Mouse (Mus musculus): Measurements from ENCODE around the gene Dact1. TPM values are rescaled to one million over a fixed set of nuclear protein-coding genes. Genes with fewer than 3 reads are reported as not detected.

Dact1 gene
- polyA plus RNA-seq, 1 experiment = 4.2 TPM

- no peak overlapping the region for H3K27ac ChIP-seq (ENCODE audit: insufficient read depth, low read depth, low read length)
- no peak overlapping the region for H3K4me3 ChIP-seq (ENCODE audit: low read depth, low read length)
- TF ChIP-seq CTCF (IDR thresholded peaks at IDR 0.05; ENCODE audit: extremely low read depth, insufficient read length, insufficient replicate concordance, low read depth, low read length) = no peak
- no peak for TF ChIP-seq POLR2A (IDR thresholded peaks at IDR 0.05; ENCODE audit: low read depth, low read length)
- no peaks in the 10 kb centered on the region for H3K27me3 ChIP-seq (ENCODE audit: control insufficient read depth, insufficient read depth, low read length)
- H3K4me1 ChIP-seq (ENCODE audit: control insufficient read depth, insufficient read depth, insufficient read length, low read length) = no peaks in the 10 kb centered on the region
- no peaks in the 10 kb centered on the region for H3K36me3 ChIP-seq (ENCODE audit: control insufficient read depth, insufficient read depth, low read length)
- 50% methylated on average over 6 of the region's 6 CpGs for WGBS
Measured at GRCm38 (mm10) chr12:71337896-71338463, 28.3 kb downstream of the Dact1 start.

- TF ChIP-seq POLR2A (IDR thresholded peaks at IDR 0.05; ENCODE audit: low read depth, low read length) (no peak), CTCF (IDR thresholded peaks at IDR 0.05; ENCODE audit: extremely low read depth, insufficient read length, insufficient replicate concordance, low read depth, low read length) (no peak)
- no peak overlapping the region for H3K27ac ChIP-seq (ENCODE audit: insufficient read depth, low read depth, low read length)
- WGBS = 57% methylated on average over 16 of the region's 16 CpGs
- H3K27me3 ChIP-seq (ENCODE audit: control insufficient read depth, insufficient read depth, low read length) = no peaks in the 10 kb centered on the region
- no peak overlapping the region for H3K4me3 ChIP-seq (ENCODE audit: low read depth, low read length)
- no peaks in the 10 kb centered on the region for H3K4me1 ChIP-seq (ENCODE audit: control insufficient read depth, insufficient read depth, insufficient read length, low read length)
- H3K36me3 ChIP-seq (ENCODE audit: control insufficient read depth, insufficient read depth, low read length) = no peaks in the 10 kb centered on the region
Measured at GRCm38 (mm10) chr12:71339142-71339848, 29.6 kb downstream of the Dact1 start.

GRCm38 (mm10) chr12:71342397-71342796, 32.7 kb downstream of the Dact1 start:
- Histone ChIP-seq H3K4me1 (ENCODE audit: control insufficient read depth, insufficient read depth, insufficient read length, low read length) (no peaks in the 10 kb centered on the region), H3K4me3 (ENCODE audit: low read depth, low read length) (no peak overlapping the region; the same call in 1 of the 2 replicates), H3K27me3 (ENCODE audit: control insufficient read depth, insufficient read depth, low read length) (no peaks in the 10 kb centered on the region), H3K27ac (ENCODE audit: insufficient read depth, low read depth, low read length) (no peak overlapping the region), H3K36me3 (ENCODE audit: control insufficient read depth, insufficient read depth, low read length) (no peaks in the 10 kb centered on the region)
- no peak for TF ChIP-seq CTCF (IDR thresholded peaks at IDR 0.05; ENCODE audit: extremely low read depth, insufficient read length, insufficient replicate concordance, low read depth, low read length)
- TF ChIP-seq POLR2A (IDR thresholded peaks at IDR 0.05; ENCODE audit: low read depth, low read length) = no peak
- 54% methylated on average over 13 of the region's 13 CpGs for WGBS

GRCm38 (mm10) chr12:71345471-71345870, 35.8 kb downstream of the Dact1 start:
- 75% methylated on average over 7 of the region's 7 CpGs for WGBS
- peak overlapping the region; percentile 44 for H3K27ac ChIP-seq (ENCODE audit: insufficient read depth, low read depth, low read length)

GRCm38 (mm10) chr12:71346071-71346470, 36.4 kb downstream of the Dact1 start:
- no peaks in the 10 kb centered on the region for H3K4me1 ChIP-seq (ENCODE audit: control insufficient read depth, insufficient read depth, insufficient read length, low read length)
- H3K27ac ChIP-seq (ENCODE audit: insufficient read depth, low read depth, low read length) = no peak overlapping the region; the same call in 1 of the 2 replicates
- no peaks in the 10 kb centered on the region for H3K27me3 ChIP-seq (ENCODE audit: control insufficient read depth, insufficient read depth, low read length)
- H3K36me3 ChIP-seq (ENCODE audit: control insufficient read depth, insufficient read depth, low read length) = no peaks in the 10 kb centered on the region
- H3K4me3 ChIP-seq (ENCODE audit: low read depth, low read length) = no peak overlapping the region
- TF ChIP-seq POLR2A (IDR thresholded peaks at IDR 0.05; ENCODE audit: low read depth, low read length) (no peak), CTCF (IDR thresholded peaks at IDR 0.05; ENCODE audit: extremely low read depth, insufficient read length, insufficient replicate concordance, low read depth, low read length) (no peak)
- 21% methylated on average over 5 of the region's 5 CpGs for whole genome bisulfite sequencing

More at GRCm38 (mm10) chr12:71345471-71345870, 35.8 kb downstream of the Dact1 start:
- Histone ChIP-seq H3K27me3 (ENCODE audit: control insufficient read depth, insufficient read depth, low read length) (no peaks in the 10 kb centered on the region), H3K4me1 (ENCODE audit: control insufficient read depth, insufficient read depth, insufficient read length, low read length) (no peaks in the 10 kb centered on the region), H3K36me3 (ENCODE audit: control insufficient read depth, insufficient read depth, low read length) (no peaks in the 10 kb centered on the region), H3K4me3 (ENCODE audit: low read depth, low read length) (no peak overlapping the region)
- no peak for TF ChIP-seq POLR2A (IDR thresholded peaks at IDR 0.05; ENCODE audit: low read depth, low read length)
- no peak for TF ChIP-seq CTCF (IDR thresholded peaks at IDR 0.05; ENCODE audit: extremely low read depth, insufficient read length, insufficient replicate concordance, low read depth, low read length)

- 68% methylated on average over 8 of the region's 8 CpGs for WGBS
- no peak for TF ChIP-seq POLR2A (IDR thresholded peaks at IDR 0.05; ENCODE audit: low read depth, low read length)
- no peak for TF ChIP-seq CTCF (IDR thresholded peaks at IDR 0.05; ENCODE audit: extremely low read depth, insufficient read length, insufficient replicate concordance, low read depth, low read length)
Measured at GRCm38 (mm10) chr12:71348401-71348896, 38.8 kb downstream of the Dact1 start.

GRCm38 (mm10) chr12:71350077-71350476, 40.4 kb downstream of the Dact1 start:
- H3K4me1 ChIP-seq (ENCODE audit: control insufficient read depth, insufficient read depth, insufficient read length, low read length) = no peaks in the 10 kb centered on the region; the same call in 1 of the 2 replicates
- H3K36me3 ChIP-seq (ENCODE audit: control insufficient read depth, insufficient read depth, low read length) = no peaks in the 10 kb centered on the region
- no peak overlapping the region for H3K27ac ChIP-seq (ENCODE audit: insufficient read depth, low read depth, low read length)
- WGBS = 84% methylated on average over 2 of the region's 2 CpGs
- no peak overlapping the region for H3K4me3 ChIP-seq (ENCODE audit: low read depth, low read length)
- no peaks in the 10 kb centered on the region for H3K27me3 ChIP-seq (ENCODE audit: control insufficient read depth, insufficient read depth, low read length)
- TF ChIP-seq POLR2A (IDR thresholded peaks at IDR 0.05; ENCODE audit: low read depth, low read length) (no peak), CTCF (IDR thresholded peaks at IDR 0.05; ENCODE audit: extremely low read depth, insufficient read length, insufficient replicate concordance, low read depth, low read length) (no peak)

More at GRCm38 (mm10) chr12:71348401-71348896, 38.8 kb downstream of the Dact1 start:
- no peaks in the 10 kb centered on the region for H3K36me3 ChIP-seq (ENCODE audit: control insufficient read depth, insufficient read depth, low read length)
- no peaks in the 10 kb centered on the region for H3K27me3 ChIP-seq (ENCODE audit: control insufficient read depth, insufficient read depth, low read length)
- H3K4me3 ChIP-seq (ENCODE audit: low read depth, low read length) = no peak overlapping the region
- H3K4me1 ChIP-seq (ENCODE audit: control insufficient read depth, insufficient read depth, insufficient read length, low read length) = no peaks in the 10 kb centered on the region
- H3K27ac ChIP-seq (ENCODE audit: insufficient read depth, low read depth, low read length) = no peak overlapping the region

All from small intestine, adult 2 months (tissue).